Mouse (Mus musculus) stomach, adult 2 months (tissue): ENCODE measurements around the gene Nup155. TPM values are rescaled to one million over a fixed set of nuclear protein-coding genes. Genes with fewer than 3 reads are reported as not detected.

ENCODE experiments used
- polyA plus RNA-seq: library from polyadenylated mRNA; depleted of rRNA; stranded (reverse); fragments of >200 nt; gene quantifications from 2 replicates; pipeline ENCODE4 v1.2.3, GENCODE M21; 2012; rRNA removed

Gene Nup155
- 0.39 and 1.5 TPM in 2 replicates for polyA plus RNA-seq

DNA sequence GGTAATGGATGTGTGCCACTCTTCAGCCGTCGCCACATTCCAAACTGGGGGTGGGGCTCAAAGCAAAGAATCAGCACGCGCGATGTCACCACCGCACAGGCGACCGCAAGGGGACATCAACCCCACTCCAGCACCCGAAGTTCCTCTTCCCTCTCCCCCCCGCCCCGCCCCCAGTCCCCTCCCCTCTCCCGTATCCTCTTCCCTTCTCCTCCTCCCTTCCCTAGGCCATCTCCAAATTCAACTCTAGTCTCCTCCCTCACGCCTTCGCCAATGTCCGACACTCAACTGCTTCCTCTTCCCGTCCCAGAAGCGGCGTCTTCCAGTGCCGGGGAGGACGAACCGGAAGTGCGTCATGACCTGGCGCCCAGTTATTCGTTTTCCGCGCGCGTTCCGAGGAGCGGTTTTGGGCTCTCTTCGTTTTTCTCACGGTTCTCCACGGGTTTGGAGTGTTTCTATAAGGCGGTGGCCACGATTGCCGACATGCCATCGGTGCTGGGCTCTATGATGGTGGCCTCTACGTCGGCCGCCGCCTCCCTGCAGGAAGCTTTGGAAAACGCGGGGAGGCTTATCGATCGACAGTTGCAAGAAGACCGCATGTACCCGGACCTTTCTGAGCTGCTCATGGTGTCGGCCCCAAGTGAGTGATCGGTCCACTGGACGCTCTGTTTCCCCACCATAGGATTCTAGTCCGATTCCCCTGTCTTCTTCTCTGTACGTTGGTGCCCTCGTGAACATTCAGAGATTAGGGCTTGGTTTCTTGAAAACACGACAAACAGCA lies at the start of gene Nup155:
Nup155 (plus strand) TSS at position 308 of the 778 bp plus-strand sequence.

DNA sequence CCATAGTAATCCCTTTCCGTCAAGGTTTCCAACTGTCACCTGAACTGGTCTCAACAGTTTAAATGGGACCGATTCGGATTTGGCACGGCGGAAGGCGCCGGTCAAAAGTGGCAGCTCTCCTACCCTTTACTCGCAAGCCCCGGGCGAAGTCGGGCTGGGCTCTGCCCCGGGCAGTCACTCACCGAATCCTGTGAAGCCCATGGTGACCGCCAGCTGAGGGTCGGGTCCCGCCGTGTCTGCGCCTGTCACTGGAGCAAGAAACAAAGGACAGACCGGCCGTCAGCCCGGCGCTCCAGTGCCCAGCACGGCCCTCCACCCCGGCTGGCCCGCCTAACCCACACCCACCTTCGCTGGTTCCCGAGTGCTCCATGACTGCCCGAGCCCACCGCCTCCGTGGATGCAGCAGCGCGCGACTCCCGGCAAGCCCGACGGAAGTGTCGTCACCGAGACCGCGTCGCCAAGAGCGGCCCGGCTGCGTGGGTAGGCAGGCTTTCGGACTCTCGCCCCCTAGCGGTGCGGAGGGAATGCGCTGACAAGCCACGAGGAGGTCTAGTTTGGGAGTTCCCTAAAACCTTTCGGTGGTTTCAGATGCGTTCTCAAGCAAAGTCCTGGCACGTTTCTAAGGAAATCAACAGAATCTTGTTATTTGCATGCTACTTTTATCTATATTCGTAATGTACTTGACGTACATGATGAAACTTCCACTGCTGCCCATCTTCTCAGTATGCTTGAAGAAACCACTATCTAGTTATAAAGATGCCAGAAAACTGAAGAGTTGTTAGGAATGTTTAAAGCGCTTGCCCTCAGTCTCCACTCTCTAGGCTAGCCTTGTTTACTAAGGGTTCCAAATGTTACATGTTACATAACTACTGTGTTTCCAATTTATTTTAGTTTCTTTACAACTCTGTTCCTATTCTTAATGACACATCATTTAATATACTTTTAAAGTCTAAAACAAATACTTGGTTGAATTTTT lies 10.0 kb upstream of the Nup155 start, which contains the start of gene Wdr70:
Wdr70 (minus strand) TSS at position 436 of the 976 bp plus-strand sequence.

DNA sequence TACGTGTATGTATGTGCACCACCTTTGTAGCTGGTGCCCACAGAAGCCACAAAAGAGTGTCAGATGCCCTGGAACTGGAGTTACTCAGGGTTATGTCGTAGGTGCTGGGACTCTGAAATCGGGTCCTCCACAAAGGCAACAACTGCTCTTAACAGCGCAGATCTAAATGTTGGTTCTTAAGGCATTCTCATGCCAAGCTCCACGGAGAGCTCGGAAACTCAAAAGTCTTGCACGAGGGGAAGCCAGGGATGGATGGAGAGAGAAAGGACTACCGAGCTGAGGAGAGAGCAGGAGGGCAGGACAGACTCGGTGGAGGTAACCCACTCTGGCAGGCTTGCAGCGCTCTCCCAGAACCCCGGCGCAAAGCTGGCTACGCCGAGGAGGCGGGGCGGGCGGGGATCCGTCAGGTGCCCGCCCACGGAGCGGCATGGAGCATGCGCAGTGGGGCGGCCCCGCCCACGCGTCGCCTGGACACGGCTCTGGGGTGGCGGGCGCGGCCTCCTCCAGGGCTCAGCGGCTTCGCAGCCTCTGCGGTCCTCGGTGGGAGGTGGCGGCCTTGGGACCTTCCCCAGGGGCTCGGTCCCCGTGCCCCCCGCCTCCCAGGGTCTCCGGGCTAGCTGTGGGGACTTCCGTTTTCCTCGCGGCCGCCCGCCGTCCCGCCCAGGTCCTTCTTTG lies 59.7 kb downstream of the Nup155 start, which contains the start of gene Cplane1:
Cplane1 (plus strand) TSS at position 516 of the 675 bp plus-strand sequence.

Other genes with a start within 250 kb of the Nup155 start
- gene Wdr70, start 10.1 kb upstream of the Nup155 start, polyA plus RNA-seq = 1.9 and 2.7 TPM in 2 replicates
- gene Cplane1, start 59.8 kb downstream of the Nup155 start, polyA plus RNA-seq = 0.29 and 0.71 TPM in 2 replicates